Mouse (Mus musculus): ENCODE measurements around the gene Phactr2. TPM values are rescaled to one million over a fixed set of nuclear protein-coding genes. Genes with fewer than 3 reads are reported as not detected.

Gene Phactr2
- polyA plus RNA-seq, 1 experiment from 2014 or later, result 10.8 TPM

DNA sequence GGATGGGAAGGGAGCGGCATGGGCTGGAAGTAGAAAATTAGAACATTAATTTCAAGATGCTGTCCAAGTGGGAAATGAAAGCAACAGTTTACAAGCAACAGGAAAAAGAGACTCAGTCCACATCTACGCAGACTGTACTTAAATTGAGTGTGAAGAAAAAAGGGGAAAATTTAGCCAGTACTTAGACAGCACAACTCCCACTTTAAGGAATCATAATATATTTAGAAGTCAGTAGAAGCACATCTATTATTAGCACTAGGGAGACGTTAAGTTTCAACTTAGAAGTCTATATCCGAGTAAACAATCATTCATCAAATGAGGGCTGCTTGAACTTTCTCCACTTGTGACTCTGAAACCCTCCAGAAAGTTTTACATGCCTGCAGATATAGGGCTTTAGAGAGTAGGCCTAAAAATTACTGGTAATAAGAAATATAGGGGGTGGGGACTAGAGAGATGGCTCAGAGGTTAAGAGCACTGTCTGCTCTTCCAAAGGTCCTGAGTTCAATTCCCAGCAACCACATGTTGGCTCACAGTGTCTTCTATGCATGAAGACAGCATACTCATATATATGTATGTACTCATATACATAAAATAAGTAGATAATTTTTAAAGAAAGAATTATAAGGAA is 142.7 kb downstream of the Phactr2 start:
- no peaks in the 10 kb centered on the region for H3K27me3 ChIP-seq (ENCODE audit: low read depth, poor library complexity, severe bottlenecking)
- peaks cover 6% of the 10 kb centered on the region for H3K4me1 ChIP-seq
- no peak overlapping the region for H3K4me3 ChIP-seq
- 90% methylated on average over 4 of the region's 4 CpGs for WGBS
- no peak for DNase-seq (ENCODE audit: low spot score)
- no peak overlapping the region for H3K27ac ChIP-seq (replicated peaks)
- no peaks in the 10 kb centered on the region for H3K36me3 ChIP-seq
- H3K9me3 ChIP-seq (replicated peaks), result no peaks in the 10 kb centered on the region

GRCm38 (mm10) chr10:13328602-13329001 is 145.6 kb downstream of the Phactr2 start:
- Histone ChIP-seq H3K36me3 (no peaks in the 10 kb centered on the region), H3K4me1 (peaks cover 24% of the 10 kb centered on the region), H3K27me3 (ENCODE audit: low read depth, poor library complexity, severe bottlenecking) (no peaks in the 10 kb centered on the region), H3K4me3 (no peak overlapping the region), H3K27ac (replicated peaks) (no peak overlapping the region), H3K9me3 (replicated peaks) (no peaks in the 10 kb centered on the region)
- no peak for DNase-seq (ENCODE audit: low spot score)
- 61% methylated on average over 3 of the region's 3 CpGs for WGBS

DNA sequence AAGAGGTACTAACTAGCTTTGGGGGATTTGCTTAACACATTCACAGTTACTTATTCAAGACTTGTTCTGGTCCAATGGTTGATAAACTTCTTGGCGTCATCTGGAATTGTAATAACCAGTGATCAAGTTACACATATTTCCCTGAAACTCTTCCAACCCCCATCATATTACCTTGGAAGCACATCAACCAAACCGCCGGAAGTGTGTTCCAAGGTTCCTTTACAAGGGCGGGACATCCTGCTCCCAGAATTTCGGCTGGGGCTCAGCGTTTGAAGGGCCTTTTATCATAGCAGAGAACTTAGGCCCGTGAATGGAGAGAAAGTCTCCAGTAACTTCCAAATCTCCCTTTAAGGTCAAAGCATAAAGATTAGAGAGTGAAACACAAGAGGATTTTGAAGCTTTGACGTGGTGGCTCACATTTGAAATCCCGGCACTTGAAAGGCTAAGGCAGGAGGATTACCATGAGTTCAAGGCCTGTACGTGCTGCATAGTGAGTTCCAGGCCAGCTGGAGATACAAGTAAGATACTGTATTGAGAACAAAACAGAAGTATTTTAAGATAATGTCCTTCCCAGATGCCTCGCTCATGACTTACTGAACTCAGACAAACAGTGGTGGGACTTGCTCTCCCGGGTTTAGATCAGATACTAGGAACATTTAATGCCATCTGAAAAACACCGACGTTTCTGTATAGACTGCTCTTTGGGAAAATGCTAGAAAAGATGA is 147.9 kb downstream of the Phactr2 start:
- no peak for DNase-seq (ENCODE audit: low spot score)
- no peaks in the 10 kb centered on the region for H3K36me3 ChIP-seq
- H3K27ac ChIP-seq (replicated peaks), result no peak overlapping the region
- H3K27me3 ChIP-seq (ENCODE audit: low read depth, poor library complexity, severe bottlenecking), result no peaks in the 10 kb centered on the region
- H3K9me3 ChIP-seq (replicated peaks), result no peaks in the 10 kb centered on the region
- H3K4me1 ChIP-seq, result peaks cover 41% of the 10 kb centered on the region
- no peak overlapping the region for H3K4me3 ChIP-seq
- WGBS, result 77% methylated on average over 14 of the region's 14 CpGs

- peak overlapping the region; percentile 71 for H3K4me3 ChIP-seq
- no peaks in the 10 kb centered on the region for H3K36me3 ChIP-seq
- H3K27ac ChIP-seq (replicated peaks), result peak overlapping the region; percentile 93
- no peaks in the 10 kb centered on the region for H3K27me3 ChIP-seq (ENCODE audit: low read depth, poor library complexity, severe bottlenecking)
- peak; percentile 83 for DNase-seq (ENCODE audit: low spot score)
- H3K9me3 ChIP-seq (replicated peaks), result no peaks in the 10 kb centered on the region
- peaks cover 41% of the 10 kb centered on the region for H3K4me1 ChIP-seq
- under 1% methylated on average over 62 of the region's 62 CpGs for WGBS
Observed at GRCm38 (mm10) chr10:13323806-13324411, 150.3 kb downstream of the Phactr2 start.

DNA sequence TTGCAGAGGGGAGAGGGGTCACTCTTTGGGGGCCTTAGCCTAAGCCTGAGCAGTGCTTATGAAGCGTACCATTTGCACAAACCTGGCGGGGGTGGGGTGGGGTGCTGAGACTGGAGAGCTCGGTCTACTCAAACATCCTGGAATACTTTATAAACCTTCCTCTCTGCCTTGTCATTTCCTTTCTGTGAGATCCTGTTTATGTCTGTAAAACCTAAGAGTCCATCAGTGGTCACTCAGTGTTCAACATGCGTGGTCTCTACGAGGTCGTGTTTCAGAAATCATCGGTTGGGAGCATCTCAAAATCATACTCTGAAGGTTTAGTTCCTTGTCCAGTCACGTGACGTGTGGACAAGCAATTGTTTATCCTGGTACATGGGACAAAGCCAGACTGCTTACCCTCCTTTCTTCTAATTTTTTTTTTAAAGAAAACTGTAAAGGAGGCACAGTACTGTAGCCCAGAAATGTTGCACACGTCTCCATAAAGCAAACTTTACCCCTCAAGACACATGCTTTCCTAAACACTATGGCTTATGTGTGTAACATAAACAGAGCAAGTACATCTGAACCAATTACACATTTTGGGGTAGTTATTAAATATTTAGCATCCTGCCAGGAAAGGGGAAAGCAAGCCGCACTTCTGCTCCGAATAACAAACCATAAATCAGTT is 150.9 kb downstream of the Phactr2 start:
- Histone ChIP-seq H3K36me3 (no peaks in the 10 kb centered on the region), H3K4me1 (peaks cover 36% of the 10 kb centered on the region), H3K4me3 (peak overlapping the region; percentile 71), H3K27me3 (ENCODE audit: low read depth, poor library complexity, severe bottlenecking) (no peaks in the 10 kb centered on the region), H3K9me3 (replicated peaks) (no peaks in the 10 kb centered on the region), H3K27ac (replicated peaks) (peak overlapping the region; percentile 93)
- peak; percentile 29 for DNase-seq (ENCODE audit: low spot score)
- 34% methylated on average over 12 of the region's 12 CpGs for WGBS

DNA sequence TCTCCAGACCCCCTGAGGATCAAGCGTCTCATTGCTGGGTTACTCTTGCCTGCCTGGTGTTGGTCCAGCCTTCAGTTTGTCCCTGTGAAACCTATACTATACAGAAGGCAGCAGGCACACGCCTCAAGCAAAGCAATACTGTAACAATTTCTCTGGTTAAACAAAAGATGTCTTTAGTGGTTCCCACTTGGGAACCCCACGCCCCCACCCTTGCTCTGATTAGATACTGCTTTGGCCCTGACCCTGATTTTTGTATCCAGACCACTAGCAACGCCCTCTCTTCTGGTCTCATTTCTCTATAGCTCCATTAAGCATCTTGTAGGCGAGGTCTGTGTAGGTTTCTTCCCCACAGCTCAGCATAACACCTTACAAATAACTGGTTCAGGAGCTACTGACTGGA is 159.2 kb downstream of the Phactr2 start:
- no peak overlapping the region for H3K4me3 ChIP-seq
- peaks cover 31% of the 10 kb centered on the region for H3K4me1 ChIP-seq
- no peak for DNase-seq (ENCODE audit: low spot score)
- no peaks in the 10 kb centered on the region for H3K36me3 ChIP-seq
- whole genome bisulfite sequencing, result 80% methylated on average over 5 of the region's 5 CpGs
- no peak overlapping the region for H3K27ac ChIP-seq (replicated peaks)
- no peaks in the 10 kb centered on the region for H3K9me3 ChIP-seq (replicated peaks)
- H3K27me3 ChIP-seq (ENCODE audit: low read depth, poor library complexity, severe bottlenecking), result no peaks in the 10 kb centered on the region

DNA sequence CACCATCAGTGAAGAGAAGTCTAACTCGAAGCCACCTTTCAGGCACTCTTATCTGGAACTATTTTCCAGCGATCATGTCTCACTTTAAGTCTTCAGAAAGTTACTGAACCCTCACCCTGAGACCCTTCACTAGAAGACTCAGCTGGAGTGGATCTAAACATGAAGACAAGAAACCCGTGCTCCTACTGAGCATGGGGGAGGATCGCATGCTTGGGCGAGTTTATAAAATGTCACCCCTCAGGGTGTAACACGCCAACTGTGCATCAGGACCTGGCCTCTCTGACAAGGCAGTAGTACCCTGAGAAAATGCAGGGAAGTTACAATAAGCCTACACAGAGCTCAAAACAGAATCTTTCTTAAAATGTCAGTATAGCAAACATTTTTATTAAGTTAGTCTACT is 161.6 kb downstream of the Phactr2 start:
- Histone ChIP-seq H3K4me3 (no peak overlapping the region), H3K27ac (replicated peaks) (0 out of 2 replicates have a peak overlapping the region, but pooled peaks have one; percentile 23), H3K9me3 (replicated peaks) (no peaks in the 10 kb centered on the region), H3K36me3 (no peaks in the 10 kb centered on the region), H3K4me1 (peaks cover 31% of the 10 kb centered on the region), H3K27me3 (ENCODE audit: low read depth, poor library complexity, severe bottlenecking) (no peaks in the 10 kb centered on the region)
- 56% methylated on average over 6 of the region's 6 CpGs for WGBS
- no peak for DNase-seq (ENCODE audit: low spot score)

DNA sequence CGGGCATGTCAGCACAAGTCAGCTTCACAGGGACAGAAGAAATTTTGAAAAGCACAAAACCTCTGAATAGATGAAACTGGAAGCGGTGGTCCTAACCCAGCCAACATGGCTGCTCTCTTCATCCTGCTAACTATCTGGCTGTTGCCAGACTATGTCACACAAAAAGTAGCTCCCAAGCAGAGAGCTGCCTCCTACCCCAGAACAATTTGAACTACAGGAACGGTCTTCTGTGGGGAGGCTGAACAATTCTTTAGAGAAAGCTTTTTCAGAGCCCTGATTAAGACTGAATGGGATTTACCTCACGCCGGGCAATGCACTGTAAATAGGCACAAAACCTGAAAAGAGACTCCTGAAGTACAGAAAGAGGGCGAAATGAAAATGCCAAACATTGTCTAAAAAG is 162.6 kb downstream of the Phactr2 start:
- DNase-seq (ENCODE audit: low spot score), result no peak
- Histone ChIP-seq H3K27ac (replicated peaks) (peak overlapping the region; percentile 65), H3K27me3 (ENCODE audit: low read depth, poor library complexity, severe bottlenecking) (no peaks in the 10 kb centered on the region), H3K4me1 (peaks cover 31% of the 10 kb centered on the region), H3K36me3 (no peaks in the 10 kb centered on the region), H3K4me3 (no peak overlapping the region), H3K9me3 (replicated peaks) (no peaks in the 10 kb centered on the region)
- 52% methylated on average over 6 of the region's 6 CpGs for WGBS

GRCm38 (mm10) chr10:13310075-13310474 is 164.1 kb downstream of the Phactr2 start:
- Histone ChIP-seq H3K36me3 (no peaks in the 10 kb centered on the region), H3K4me1 (peaks cover 31% of the 10 kb centered on the region), H3K9me3 (replicated peaks) (no peaks in the 10 kb centered on the region), H3K27ac (replicated peaks) (no peak overlapping the region), H3K4me3 (no peak overlapping the region), H3K27me3 (ENCODE audit: low read depth, poor library complexity, severe bottlenecking) (no peaks in the 10 kb centered on the region)
- 81% methylated on average over 3 of the region's 3 CpGs for WGBS
- no peak for DNase-seq (ENCODE audit: low spot score)

- Histone ChIP-seq H3K4me3 (no peak overlapping the region), H3K36me3 (no peaks in the 10 kb centered on the region), H3K4me1 (peaks cover 6% of the 10 kb centered on the region), H3K27ac (replicated peaks) (no peak overlapping the region), H3K27me3 (ENCODE audit: low read depth, poor library complexity, severe bottlenecking) (no peaks in the 10 kb centered on the region), H3K9me3 (replicated peaks) (no peaks in the 10 kb centered on the region)
- DNase-seq (ENCODE audit: low spot score), result no peak
- WGBS, result 85% methylated on average over 10 of the region's 10 CpGs
Observed at GRCm38 (mm10) chr10:13304641-13305241, 169.5 kb downstream of the Phactr2 start.

GRCm38 (mm10) chr10:13303271-13304265 is 170.6 kb downstream of the Phactr2 start:
- H3K36me3 ChIP-seq, result no peaks in the 10 kb centered on the region
- no peak overlapping the region for H3K4me3 ChIP-seq
- no peak for DNase-seq (ENCODE audit: low spot score)
- H3K27me3 ChIP-seq (ENCODE audit: low read depth, poor library complexity, severe bottlenecking), result no peaks in the 10 kb centered on the region
- no peaks in the 10 kb centered on the region for H3K9me3 ChIP-seq (replicated peaks)
- peaks cover 6% of the 10 kb centered on the region for H3K4me1 ChIP-seq
- WGBS, result 89% methylated on average over 13 of the region's 13 CpGs
- no peak overlapping the region for H3K27ac ChIP-seq (replicated peaks)

Measured in midbrain, embryonic 10.5 days (tissue).